Mouse (Mus musculus): ENCODE data around the gene Safb2.

GRCm38 (mm10) chr17:56561866-56562265 is 22.5 kb downstream of the Safb2 start:
- TF ChIP-seq EP300 (IDR thresholded peaks at IDR 0.05; ENCODE audit: low read depth), result no peak
- TF ChIP-seq CTCF (IDR thresholded peaks at IDR 0.05; ENCODE audit: low read depth), result no peak

Measured in liver, postnatal 0 days (tissue).